Mouse (Mus musculus): ENCODE results near the gene Ankra2. TPM values are rescaled to one million over a fixed set of nuclear protein-coding genes. Genes with fewer than 3 reads are reported as not detected.

Gene Ankra2
- 20.2 and 30.3 TPM in 2 replicates for polyA plus RNA-seq (2012)

DNA sequence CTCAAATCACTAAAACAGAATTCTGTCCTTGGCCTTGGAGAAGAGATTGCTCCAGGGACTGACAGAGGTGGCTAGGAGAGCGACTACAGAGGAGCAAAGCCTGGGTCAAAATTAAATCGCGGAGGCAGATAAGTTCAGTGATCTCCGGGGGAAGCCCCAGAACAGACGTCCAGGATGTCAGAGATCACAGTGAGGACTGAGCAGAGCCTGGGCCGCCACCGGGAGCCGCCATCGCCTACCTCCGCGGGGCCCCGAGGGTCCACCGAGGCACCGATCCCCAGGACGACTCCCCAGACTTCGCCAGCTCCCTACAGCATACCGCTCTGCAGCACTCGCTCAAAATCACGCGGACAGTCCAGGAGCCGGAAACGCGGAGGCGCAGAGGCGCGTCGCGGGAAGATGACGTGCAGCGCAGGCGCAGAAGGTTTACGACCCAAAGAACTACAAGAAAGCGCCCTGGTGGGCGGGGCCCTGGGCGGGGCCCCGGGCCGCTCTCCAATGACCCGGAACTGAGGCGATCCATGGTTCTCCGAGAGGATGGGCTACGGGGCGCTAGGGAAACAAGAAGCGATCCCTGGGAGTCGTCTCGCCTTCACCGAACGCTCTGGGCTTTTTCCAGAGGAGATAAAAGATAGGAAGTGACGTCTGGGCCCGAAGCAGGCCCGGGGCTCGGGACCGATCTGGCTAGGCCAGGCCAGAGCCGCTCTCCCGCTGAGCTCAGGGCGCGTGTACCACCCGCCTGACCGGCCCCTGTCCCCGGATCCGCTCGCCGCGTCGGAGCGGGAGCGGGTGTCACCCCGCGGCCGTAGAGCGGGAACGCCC lies at the start of gene Ankra2, which contains the start of gene Utp15:
Gene Ankra2 (plus strand): TSS at position 439 of the 822 bp plus-strand sequence.
Gene Utp15 (minus strand): TSS at position 406 of the 822 bp plus-strand sequence.
- no peak for TF ChIP-seq GATA1 (IDR thresholded peaks at IDR 0.05; ENCODE audit: low read length)

- no peak for TF ChIP-seq GATA1 (IDR thresholded peaks at IDR 0.05; ENCODE audit: low read length)
These were observed 40.0 kb upstream of the Ankra2 start for GRCm38 (mm10) chr13:98222848-98223247.

DNA sequence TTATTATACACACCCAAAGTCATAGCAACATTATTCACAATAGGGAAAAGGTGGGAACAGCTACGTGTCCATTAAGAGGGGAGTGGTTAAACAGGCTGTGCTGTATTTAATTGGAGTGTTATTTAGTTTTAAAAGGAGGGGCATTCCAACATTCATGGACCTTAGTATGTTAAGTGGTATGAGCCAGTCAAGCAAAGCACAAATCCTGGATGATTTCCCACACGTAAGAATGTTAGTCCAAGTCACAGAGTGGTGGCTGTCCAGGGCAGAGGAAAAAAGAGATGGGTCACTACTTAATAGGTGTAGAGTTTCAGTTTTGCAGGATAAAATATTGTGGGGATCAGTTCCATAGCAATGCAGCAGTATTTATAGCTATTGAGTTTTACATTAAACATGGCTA lies 36.6 kb upstream of the Ankra2 start:
- no peak for TF ChIP-seq GATA1 (IDR thresholded peaks at IDR 0.05; ENCODE audit: low read length)

DNA sequence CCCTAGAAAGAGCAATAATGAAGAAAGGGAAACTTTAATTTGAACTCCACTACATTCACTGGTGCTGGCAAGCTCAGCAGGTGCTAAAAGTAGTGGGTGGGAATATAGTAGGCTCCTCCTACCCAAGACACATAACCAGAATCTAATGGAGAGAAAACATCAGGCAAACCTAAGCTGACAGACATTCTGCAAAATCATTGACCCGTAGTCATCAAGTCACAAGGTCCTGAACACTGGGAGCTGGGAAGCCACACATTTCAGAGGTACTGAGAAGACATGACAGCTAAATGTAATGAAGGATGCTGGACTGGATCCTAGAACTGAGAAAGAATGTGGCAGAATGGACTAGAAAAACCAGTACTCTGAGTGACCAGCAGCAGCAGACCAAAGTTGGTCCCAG lies 32.4 kb upstream of the Ankra2 start:
- no peak for TF ChIP-seq GATA1 (IDR thresholded peaks at IDR 0.05; ENCODE audit: low read length)

- TF ChIP-seq GATA1 (IDR thresholded peaks at IDR 0.05; ENCODE audit: low read length): no peak
These were observed 27.4 kb upstream of the Ankra2 start for GRCm38 (mm10) chr13:98235451-98235850.

DNA sequence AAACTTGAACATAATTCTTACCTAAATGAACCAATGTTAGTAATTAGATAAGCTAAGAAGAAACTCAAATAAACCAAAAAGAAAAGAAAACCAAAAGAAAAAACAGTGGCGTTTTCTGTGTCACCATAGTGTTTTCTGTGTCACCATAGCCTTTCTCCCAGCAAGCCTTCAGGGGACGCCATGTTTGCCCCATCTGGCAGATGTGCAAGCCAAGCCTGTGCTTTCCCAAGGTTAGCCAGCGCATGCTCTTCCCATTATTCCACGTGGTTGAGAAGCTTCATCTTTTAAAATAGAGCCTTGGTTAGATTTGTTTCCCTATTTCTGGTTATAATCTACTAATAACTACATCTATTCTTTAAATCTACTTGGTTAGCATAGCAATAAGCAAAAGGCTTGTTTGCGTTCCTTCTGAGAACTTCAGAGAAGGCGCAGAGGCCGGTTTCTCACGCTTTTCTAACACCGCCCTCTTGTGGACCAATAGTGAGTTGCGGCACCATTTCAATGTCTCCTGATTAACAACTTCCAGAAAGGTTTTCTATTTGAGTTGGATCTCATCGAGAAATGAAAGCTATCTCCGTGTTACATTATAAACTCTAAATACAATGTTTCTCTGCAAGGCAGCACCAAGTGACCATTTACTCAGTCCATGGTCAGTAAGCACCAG lies 22.8 kb upstream of the Ankra2 start:
- no peak for TF ChIP-seq GATA1 (IDR thresholded peaks at IDR 0.05; ENCODE audit: low read length)

- no peak for TF ChIP-seq GATA1 (IDR thresholded peaks at IDR 0.05; ENCODE audit: low read length)
These were observed 21.2 kb upstream of the Ankra2 start for GRCm38 (mm10) chr13:98241531-98242282.

GRCm38 (mm10) chr13:98244571-98245350 lies 18.1 kb upstream of the Ankra2 start:
- TF ChIP-seq GATA1 (IDR thresholded peaks at IDR 0.05; ENCODE audit: low read length): no peak

GRCm38 (mm10) chr13:98245386-98245785 lies 17.5 kb upstream of the Ankra2 start:
- TF ChIP-seq GATA1 (IDR thresholded peaks at IDR 0.05; ENCODE audit: low read length): no peak

DNA sequence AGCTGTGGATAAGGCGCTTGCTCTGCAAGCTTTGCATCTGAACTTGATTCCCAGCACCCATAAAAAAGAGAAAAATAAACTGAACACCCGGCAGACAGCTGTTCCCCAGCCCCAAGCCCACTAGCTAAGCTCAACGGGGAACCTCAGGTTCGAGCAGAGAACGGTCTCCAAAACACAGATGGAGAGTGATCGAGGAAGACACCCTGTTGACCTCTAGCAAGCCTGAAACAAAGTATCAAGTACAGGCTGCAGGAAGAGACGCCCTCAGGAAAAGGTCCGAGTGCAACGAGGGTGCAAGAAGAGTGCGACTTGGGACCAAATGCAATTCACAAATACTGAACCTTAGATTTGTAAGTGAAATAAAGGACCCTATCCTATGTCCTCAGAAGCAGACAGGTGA lies 13.3 kb upstream of the Ankra2 start:
- TF ChIP-seq GATA1 (IDR thresholded peaks at IDR 0.05; ENCODE audit: low read length): no peak

GRCm38 (mm10) chr13:98254921-98255320 lies 8.0 kb upstream of the Ankra2 start:
- TF ChIP-seq GATA1 (IDR thresholded peaks at IDR 0.05; ENCODE audit: low read length): no peak

- TF ChIP-seq GATA1 (IDR thresholded peaks at IDR 0.05; ENCODE audit: low read length): peak; percentile 39
These were observed 649 bp downstream of the Ankra2 start for GRCm38 (mm10) chr13:98263458-98263987.

DNA sequence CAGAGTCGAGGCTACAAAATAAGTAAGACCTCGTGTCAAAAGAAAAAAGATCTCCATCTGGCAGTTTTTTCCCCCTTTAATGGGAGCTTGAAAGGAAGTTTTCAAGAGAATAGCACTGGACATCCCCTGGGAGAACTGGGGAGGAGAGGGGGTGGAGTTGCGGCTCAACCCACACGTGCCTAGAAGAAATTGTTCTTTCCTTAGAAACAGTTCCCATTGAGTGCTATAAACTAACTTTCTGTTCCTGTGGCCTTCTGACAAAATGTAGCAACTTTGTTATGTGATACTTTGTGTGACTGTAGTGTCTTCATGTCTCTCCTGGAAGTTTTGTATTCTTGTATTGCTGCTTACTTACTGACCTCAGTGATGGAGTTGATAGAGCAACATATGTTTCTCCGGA lies 1.2 kb downstream of the Ankra2 start:
- TF ChIP-seq GATA1 (IDR thresholded peaks at IDR 0.05; ENCODE audit: low read length): no peak

DNA sequence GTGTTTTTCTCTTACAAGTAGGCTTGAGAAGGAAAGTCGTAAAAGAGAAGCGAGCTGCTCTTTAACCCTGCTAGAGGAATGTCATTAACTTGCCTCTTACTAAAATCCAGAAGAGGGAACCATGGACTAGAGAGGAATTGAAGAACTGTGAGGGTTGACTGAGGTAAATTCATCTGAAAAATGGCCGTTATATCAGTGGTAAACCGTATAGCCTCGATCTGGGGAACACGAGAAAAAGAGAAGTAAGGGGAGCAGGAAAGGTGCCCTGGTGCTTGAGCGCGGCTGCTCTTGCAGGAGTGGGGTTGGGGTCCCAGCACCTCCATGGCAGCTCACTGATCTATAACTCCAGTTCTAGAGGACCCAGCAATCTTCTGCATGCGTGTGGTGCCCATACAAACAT lies 11.1 kb downstream of the Ankra2 start:
- TF ChIP-seq GATA1 (IDR thresholded peaks at IDR 0.05; ENCODE audit: low read length): no peak

DNA sequence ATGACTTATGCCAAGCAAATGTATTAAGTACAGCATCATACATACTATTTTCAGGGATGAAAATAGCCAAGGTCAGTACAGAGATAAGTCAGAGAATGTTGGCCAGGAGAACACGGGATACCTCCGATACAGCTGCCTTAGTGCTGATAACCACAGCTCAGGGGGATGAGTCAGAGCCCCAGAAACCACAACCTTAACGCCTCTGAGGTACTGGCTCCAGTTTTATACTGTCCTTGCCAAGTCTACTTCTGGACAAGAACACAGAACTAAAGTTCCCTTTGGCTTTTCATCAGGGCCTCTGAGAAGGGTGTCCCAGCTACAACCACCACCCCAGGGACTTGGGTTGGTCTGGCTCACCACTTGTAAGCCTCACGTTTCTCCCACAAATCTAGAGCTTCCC lies 12.8 kb downstream of the Ankra2 start:
- TF ChIP-seq GATA1 (IDR thresholded peaks at IDR 0.05; ENCODE audit: low read length): peak; percentile 55

Measured in G1E-ER4 (cell line).